Mouse (Mus musculus): ENCODE results near the gene Ttc4.

GRCm38 (mm10) chr4:106647137-106647536, 31.6 kb downstream of the Ttc4 start:
- no peak for TF ChIP-seq CTCF (IDR thresholded peaks at IDR 0.05; ENCODE audit: low read depth, low read length)
- TF ChIP-seq POLR2A (IDR thresholded peaks at IDR 0.05; ENCODE audit: borderline replicate concordance, low read depth, low read length) = no peak

Measured in bone marrow macrophage, adult 2 months (primary cell).